22 mouse cellular contexts compared by ENCODE assay signal in the genomic region with DNA sequence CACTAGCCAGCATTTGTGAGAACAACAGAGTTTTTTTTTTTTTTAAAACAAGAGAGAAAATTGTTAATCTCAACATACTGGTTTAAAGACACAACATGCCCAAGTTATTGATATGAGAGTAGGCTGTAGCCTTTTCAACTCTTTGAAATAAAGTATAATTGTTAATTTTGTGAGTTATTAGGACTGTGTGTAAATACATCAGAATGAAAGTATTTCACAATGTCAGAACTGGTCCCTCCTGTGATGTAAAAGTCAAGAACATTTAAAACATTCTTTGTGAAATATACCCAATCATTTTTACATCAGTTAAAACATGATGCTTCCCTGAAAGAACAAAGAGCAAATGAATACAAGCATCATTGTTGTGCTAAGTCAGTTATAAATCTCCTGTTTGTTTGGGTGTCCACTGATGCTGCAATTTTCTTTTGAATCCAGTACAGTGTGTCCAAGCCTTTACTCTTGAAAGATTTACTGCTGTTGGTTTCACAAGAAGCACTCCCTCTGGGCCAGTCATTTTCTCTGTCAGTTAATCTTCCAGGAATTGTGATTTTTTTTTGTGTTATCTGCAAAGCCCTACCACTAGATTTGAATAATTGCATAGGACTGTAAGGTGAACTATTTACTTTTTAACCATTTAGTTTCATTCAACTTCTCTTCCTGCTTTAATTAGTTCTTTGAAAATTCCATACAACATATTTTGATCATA.
DNase-seq lines count a peak whose midpoint lies in the region; TF ChIP-seq lines count a peak whose summit lies in the region.
"Had no signal": no experiment of that assay in that cellular context is flagged by ENCODE, and none has a peak within 500 bp of the region (broad histone marks: within the 10 kb centered on the region; RNA-seq: fewer than 3 reads in every experiment).

No protein-coding gene starts in this region.

- no peaks in the 10 kb centered on the region for H3K36me3 ChIP-seq in spleen, adult 2 months (ENCODE audit: control insufficient read depth, insufficient read depth, low read length)
- H3K36me3 ChIP-seq: embryonic facial prominence, embryonic 13.5 days; embryonic facial prominence, embryonic 15.5 days; forebrain, embryonic 10.5 days; forebrain, embryonic 12.5 days; G1E had no signal

- TF ChIP-seq CTCF in spleen, adult 2 months (IDR thresholded peaks at IDR 0.05; ENCODE audit: extremely low read depth, insufficient read depth, insufficient read length, insufficient replicate concordance), result no peak

- no peaks in the 10 kb centered on the region for H3K27me3 ChIP-seq in spleen, adult 2 months (ENCODE audit: control insufficient read depth, insufficient read depth, low read length)
- H3K27me3 ChIP-seq: embryonic facial prominence, embryonic 13.5 days; embryonic facial prominence, embryonic 15.5 days; forebrain, embryonic 12.5 days; Patski had no signal

- H3K4me3 ChIP-seq in spleen, adult 2 months (ENCODE audit: extremely low read depth, insufficient read depth, insufficient read length), result no peak overlapping the region
- H3K4me3 ChIP-seq: embryonic facial prominence, embryonic 13.5 days; embryonic facial prominence, embryonic 15.5 days; erythroblast, embryonic 14.5 days; forebrain, embryonic 10.5 days; forebrain, embryonic 12.5 days had no signal

- peak overlapping the region; percentile 55; the same call in 1 of the 2 replicates for H3K27ac ChIP-seq in spleen, adult 2 months (ENCODE audit: insufficient read depth, low read length)
- H3K27ac ChIP-seq: embryonic facial prominence, embryonic 13.5 days; embryonic facial prominence, embryonic 15.5 days; forebrain, embryonic 10.5 days; forebrain, embryonic 12.5 days had no signal

- peaks cover 12% of the 10 kb centered on the region for H3K4me1 ChIP-seq in spleen, adult 2 months (ENCODE audit: control insufficient read depth, insufficient read depth, insufficient read length)
- H3K4me1 ChIP-seq: embryonic facial prominence, embryonic 13.5 days; embryonic facial prominence, embryonic 15.5 days; forebrain, embryonic 10.5 days; forebrain, embryonic 12.5 days had no signal

- DNase-seq in spleen, adult 2 months (ENCODE audit: low read depth in 1 of 2, low spot score in 2 of 2), result no peak
- DNase-seq in spleen, adult 12 weeks (ENCODE audit: low spot score), result no peak
- DNase-seq in adipocyte (ENCODE audit: low spot score), result peak; percentile 24
- no peak for DNase-seq in lung, postnatal 4 days
- DNase-seq in right cerebral cortex, adult 18-20 months, result no peak
- DNase-seq: adrenal gland, adult 2 months; adrenal gland, postnatal 10 days; adrenal gland, postnatal 25 days; cerebellum, adult 11 months; cerebellum, adult 18-20 months; cerebellum, adult 8-10 months; cerebellum, adult 9-11 months; cerebellum, postnatal 14 days; cerebellum, postnatal 36 days; embryo, embryonic 11 days had no signal

- TF ChIP-seq POLR2A in spleen, adult 2 months (IDR thresholded peaks at IDR 0.05; ENCODE audit: low read depth, low read length), result no peak
